Mouse (Mus musculus) natural killer cell, adult 2 months (primary cell): ENCODE data around the gene Pou6f1.
A peak's percentile ranks its signal among the peaks of the same experiment; 100 is the strongest.
"Not testable (repeated sequence)": the region's sequence is repeated elsewhere in the genome, so short reads cannot be mapped to it uniquely, and the experiment has no call there.

Experiments used
- DNase-seq, 2 experiments: peaks; one replicate each; pipeline ENCODE4 v3.0.0; 2022; ENCODE audit warnings: low spot score in 2 of 2

The Pou6f1 gene

GRCm38 (mm10) chr15:100599276-100600046 is at the start of gene Pou6f1:
TSS of gene Pou6f1 (minus strand) at chr15:100599984.
- DNase-seq: no peak

GRCm38 (mm10) chr15:100646161-100646560 is 46.4 kb upstream of the Pou6f1 start:
- no peak for DNase-seq

- DNase-seq: no peak
These were observed 42.7 kb upstream of the Pou6f1 start for GRCm38 (mm10) chr15:100642451-100642850.

GRCm38 (mm10) chr15:100641226-100641810 is 41.5 kb upstream of the Pou6f1 start:
- DNase-seq: no peak

- no peak for DNase-seq
These were observed 40.4 kb upstream of the Pou6f1 start for GRCm38 (mm10) chr15:100639972-100640750.

GRCm38 (mm10) chr15:100637661-100638060 is 37.9 kb upstream of the Pou6f1 start:
- DNase-seq: peak; percentile 42 to 48

- no peak for DNase-seq
These were observed 37.1 kb upstream of the Pou6f1 start, which contains the start of gene Smagp for GRCm38 (mm10) chr15:100636700-100637501. TSS of gene Smagp (minus strand) at chr15:100636940.

- DNase-seq: no peak
These were observed 36.3 kb upstream of the Pou6f1 start for GRCm38 (mm10) chr15:100635851-100636645.

GRCm38 (mm10) chr15:100635239-100635638 is 35.5 kb upstream of the Pou6f1 start:
- no peak for DNase-seq

GRCm38 (mm10) chr15:100633341-100633740 is 33.6 kb upstream of the Pou6f1 start:
- DNase-seq: no peak

GRCm38 (mm10) chr15:100632323-100632722 is 32.5 kb upstream of the Pou6f1 start:
- no peak for DNase-seq

- peak in 1 of 2 experiments; percentile 40 for DNase-seq
These were observed 31.8 kb upstream of the Pou6f1 start for GRCm38 (mm10) chr15:100631454-100632170.

GRCm38 (mm10) chr15:100630126-100630525 is 30.3 kb upstream of the Pou6f1 start:
- no peak for DNase-seq

GRCm38 (mm10) chr15:100628797-100629196 is 29.0 kb upstream of the Pou6f1 start:
- no peak for DNase-seq

GRCm38 (mm10) chr15:100627774-100628370 is 28.1 kb upstream of the Pou6f1 start:
- no peak for DNase-seq

GRCm38 (mm10) chr15:100627287-100627686 is 27.5 kb upstream of the Pou6f1 start:
- no peak for DNase-seq

- DNase-seq: no peak
These were observed 24.7 kb upstream of the Pou6f1 start for GRCm38 (mm10) chr15:100624435-100624834.

- no peak for DNase-seq
These were observed 24.0 kb upstream of the Pou6f1 start for GRCm38 (mm10) chr15:100623754-100624153.

GRCm38 (mm10) chr15:100622164-100622563 is 22.4 kb upstream of the Pou6f1 start:
- DNase-seq: no peak

- not testable (repeated sequence) for DNase-seq
These were observed 21.9 kb upstream of the Pou6f1 start for GRCm38 (mm10) chr15:100621671-100622070.
